Comparison of ENCODE assay signal across 25 mouse cellular contexts in genomic region chr6:134072906-134073305, GRCm38 (mm10). TPM values are rescaled to one million over a fixed set of nuclear protein-coding genes. Genes with fewer than 3 reads are reported as not detected.
DNase-seq lines count a peak whose midpoint lies in the region; ATAC-seq and TF ChIP-seq lines count a peak whose summit lies in the region.
"Had no signal": no experiment of that assay in that cellular context is flagged by ENCODE, and none has a peak within 500 bp of the region (broad histone marks: within the 10 kb centered on the region; RNA-seq: fewer than 3 reads in every experiment).

No protein-coding gene starts in this region.

- TF ChIP-seq CTCF in intestine, postnatal 0 days (IDR thresholded peaks at IDR 0.05; ENCODE audit: low read depth), result no peak
- no peak for TF ChIP-seq CTCF in stomach, postnatal 0 days (IDR thresholded peaks at IDR 0.05; ENCODE audit: low read depth)

- H3K4me3 ChIP-seq in intestine, postnatal 0 days (ENCODE audit: low read depth, low read length), result no peak overlapping the region
- no peak overlapping the region for H3K4me3 ChIP-seq in intestine, embryonic 15.5 days (replicated peaks)
- H3K4me3 ChIP-seq in brown adipose tissue, adult 24 weeks (ENCODE audit: insufficient read depth, low read depth, low read length), result no peak overlapping the region
- no peak overlapping the region for H3K4me3 ChIP-seq in stomach, postnatal 0 days (ENCODE audit: low read depth, low read length)
- H3K4me3 ChIP-seq in midbrain, embryonic 15.5 days, result no peak overlapping the region
- H3K4me3 ChIP-seq: erythroblast, embryonic 14.5 days; gastrocnemius, adult 2 months; heart, adult 2 months had no signal

- 55% methylated on average over 6 of the region's 6 CpGs for WGBS in intestine, postnatal 0 days
- 75% methylated on average over 6 of the region's 6 CpGs for WGBS in intestine, embryonic 15.5 days
- 49% methylated on average over 6 of the region's 6 CpGs for WGBS in stomach, postnatal 0 days
- 85% methylated on average over 6 of the region's 6 CpGs for WGBS in midbrain, embryonic 15.5 days

- ATAC-seq in intestine, postnatal 0 days, result no peak
- ATAC-seq in intestine, embryonic 15.5 days, result no peak
- ATAC-seq in megakaryocyte progenitor cell, adult 5-6 weeks (replicated peaks; ENCODE audit: poor library complexity), result peak; percentile 68
- peak; percentile 51; the same call in 1 of the 2 replicates for ATAC-seq in stomach, postnatal 0 days (ENCODE audit: low FRiP score, low TSS enrichment)
- no peak for ATAC-seq in midbrain, embryonic 15.5 days (replicated peaks)
- ATAC-seq: forebrain, embryonic 16.5 days had no signal

- TF ChIP-seq EP300 in stomach, postnatal 0 days (optimal IDR thresholded peaks at IDR 0.05), result no peak

- H3K9me3 ChIP-seq in intestine, postnatal 0 days (ENCODE audit: control insufficient read depth), result no peaks in the 10 kb centered on the region
- H3K9me3 ChIP-seq in intestine, embryonic 15.5 days, result no peaks in the 10 kb centered on the region
- H3K9me3 ChIP-seq in stomach, postnatal 0 days (ENCODE audit: control insufficient read depth, low read length), result no peaks in the 10 kb centered on the region
- H3K9me3 ChIP-seq in midbrain, embryonic 15.5 days, result no peaks in the 10 kb centered on the region
- H3K9me3 ChIP-seq: G1E had no signal

- H3K9ac ChIP-seq in intestine, postnatal 0 days (ENCODE audit: low read depth, low read length), result no peak overlapping the region
- no peak overlapping the region for H3K9ac ChIP-seq in intestine, embryonic 15.5 days
- no peak overlapping the region for H3K9ac ChIP-seq in stomach, postnatal 0 days (ENCODE audit: low read length)
- no peak overlapping the region for H3K9ac ChIP-seq in midbrain, embryonic 15.5 days
- H3K9ac ChIP-seq: liver, embryonic 14.5 days had no signal

- peaks cover 13% of the 10 kb centered on the region; the same call in 1 of the 2 replicates for H3K36me3 ChIP-seq in intestine, postnatal 0 days (ENCODE audit: control insufficient read depth, insufficient read depth)
- H3K36me3 ChIP-seq in intestine, embryonic 15.5 days, result no peaks in the 10 kb centered on the region
- H3K36me3 ChIP-seq in stomach, postnatal 0 days (ENCODE audit: control insufficient read depth, insufficient read depth, low read length), result no peaks in the 10 kb centered on the region; the same call in 1 of the 2 replicates
- H3K36me3 ChIP-seq in midbrain, embryonic 15.5 days (replicated peaks), result no peaks in the 10 kb centered on the region

- no peak overlapping the region for H3K27ac ChIP-seq in intestine, postnatal 0 days (ENCODE audit: low read depth, low read length)
- H3K27ac ChIP-seq in intestine, embryonic 15.5 days, result no peak overlapping the region
- H3K27ac ChIP-seq in brown adipose tissue, adult 24 weeks (replicated peaks; ENCODE audit: low read depth, low read length), result peak overlapping the region; percentile 28; the same call in 1 of the 2 replicates
- H3K27ac ChIP-seq in stomach, postnatal 0 days (replicated peaks), result no peak overlapping the region
- H3K27ac ChIP-seq in midbrain, embryonic 15.5 days, result no peak overlapping the region
- H3K27ac ChIP-seq: gastrocnemius, adult 2 months; heart, adult 2 months; liver, embryonic 14.5 days had no signal

- no peaks in the 10 kb centered on the region for H3K27me3 ChIP-seq in intestine, postnatal 0 days (replicated peaks; ENCODE audit: control insufficient read depth, insufficient read depth, low read length)
- no peaks in the 10 kb centered on the region for H3K27me3 ChIP-seq in intestine, embryonic 15.5 days (replicated peaks)
- no peaks in the 10 kb centered on the region for H3K27me3 ChIP-seq in stomach, postnatal 0 days (ENCODE audit: control insufficient read depth, insufficient read depth, low read length)
- no peaks in the 10 kb centered on the region for H3K27me3 ChIP-seq in midbrain, embryonic 15.5 days (replicated peaks)

- H3K4me2 ChIP-seq in intestine, postnatal 0 days (replicated peaks; ENCODE audit: low read depth), result 0 out of 2 replicates have a peak overlapping the region, but pooled peaks have one; percentile 13
- no peak overlapping the region for H3K4me2 ChIP-seq in intestine, embryonic 15.5 days (replicated peaks)
- H3K4me2 ChIP-seq in stomach, postnatal 0 days (replicated peaks; ENCODE audit: low read depth), result no peak overlapping the region
- no peak overlapping the region for H3K4me2 ChIP-seq in midbrain, embryonic 15.5 days

- DNase-seq in stomach, postnatal 0 days (ENCODE audit: low spot score), result no peak
- DNase-seq in adrenal gland, postnatal 25 days, result no peak
- DNase-seq: cerebellum, adult 11 months; cerebellum, adult 9-10 months; gastrocnemius, adult 2 months; gastrocnemius, postnatal 36 days; heart, adult 2 months; heart, postnatal 14 days; kidney, adult 11 months; kidney, postnatal 25 days; liver; lung, adult 2 months; lung, postnatal 10 days; midbrain, embryonic 14.5 days; thymus, adult 18-20 months; thymus, postnatal 25 days had no signal

- H3K4me1 ChIP-seq in intestine, postnatal 0 days (replicated peaks; ENCODE audit: control insufficient read depth, insufficient read depth, low read length), result no peaks in the 10 kb centered on the region
- no peaks in the 10 kb centered on the region for H3K4me1 ChIP-seq in intestine, embryonic 15.5 days (replicated peaks)
- H3K4me1 ChIP-seq in brown adipose tissue, adult 24 weeks (ENCODE audit: control insufficient read depth, insufficient read depth, insufficient read length, low read length), result no peaks in the 10 kb centered on the region
- no peaks in the 10 kb centered on the region for H3K4me1 ChIP-seq in stomach, postnatal 0 days (replicated peaks; ENCODE audit: control insufficient read depth, insufficient read depth)
- H3K4me1 ChIP-seq in midbrain, embryonic 15.5 days, result no peaks in the 10 kb centered on the region

RNA-seq across cellular contexts. Expression of gene Etv6, which starts 37.4 kb away (rescaled TPM):
- polyA plus RNA-seq in intestine, postnatal 0 days (2015; fragmentation: Nextera tagmentation; extraction: Ambion mirVana), result 7.8 and 9.4 TPM in 2 replicates
- 12.5 and 12.9 TPM in 2 replicates for polyA plus RNA-seq in intestine, embryonic 15.5 days (2015; fragmentation: Nextera tagmentation; extraction: Ambion mirVana)
- polyA plus RNA-seq in brown adipose tissue, adult 24 weeks (2012; ENCODE audit: insufficient read depth, insufficient read length, missing spikeins), result 8.6 and 10.5 TPM in 2 replicates
- total RNA-seq in megakaryocyte progenitor cell, adult 5-6 weeks (2015), result 124 TPM in 2 replicates
- 67.1 and 76.4 TPM in 2 replicates for total RNA-seq in megakaryocyte progenitor cell, adult 5-6 weeks (2017)
- 5.9 and 7.6 TPM in 2 replicates for polyA plus RNA-seq in stomach, postnatal 0 days (2015; fragmentation: Nextera tagmentation; extraction: Ambion mirVana)
- total RNA-seq in adrenal gland, postnatal 25 days (2021), result 40.9 and 66.0 TPM in 2 replicates
- 3.9 and 4.5 TPM in 2 replicates for polyA plus RNA-seq in midbrain, embryonic 15.5 days (2015; fragmentation: Nextera tagmentation; extraction: Ambion mirVana)

Comparison
In these comparisons a context has a peak if more than half of its experiments do, and no peak if none do; other contexts are left out.
1. ATAC-seq: peak in megakaryocyte progenitor cell, adult 5-6 weeks (single experiment) and stomach, postnatal 0 days (single experiment); none in intestine, postnatal 0 days (single experiment), intestine, embryonic 15.5 days (single experiment) and midbrain, embryonic 15.5 days (single experiment).